Mouse (Mus musculus) forebrain, embryonic 16.5 days (tissue): ENCODE data around the gene Golga3. TPM values are rescaled to one million over a fixed set of nuclear protein-coding genes. Genes with fewer than 3 reads are reported as not detected.

Experiments used
- ATAC-seq: fragments of 200-750 bp; cut with Nextera tagmentation; 2 replicates; pipeline ENCODE4 v1.8.0; 2017; ENCODE audit warnings: mild to moderate bottlenecking, moderate library complexity
- H3K27ac ChIP-seq: fragments of 300-500 bp; sonication (generic); 2 replicates; pipeline ENCODE4 v1.5.1; 2014; ENCODE audit warnings: low read length, control low read depth
- H3K27me3 ChIP-seq: fragments of 300-500 bp; sonication (generic); replicated peaks from 2 replicates; pipeline ENCODE4 v1.6.1; 2014; ENCODE audit warnings: low read length; ENCODE audit not compliant: control insufficient read depth, insufficient read depth
- H3K36me3 ChIP-seq: fragments of 300-500 bp; sonication (generic); 2 replicates; pipeline ENCODE4 v1.6.1; 2014; ENCODE audit not compliant: control insufficient read depth, insufficient read depth
- H3K4me1 ChIP-seq: fragments of 300-500 bp; sonication (generic); replicated peaks from 2 replicates; pipeline ENCODE4 v1.6.1; 2014; ENCODE audit warnings: low read length; ENCODE audit not compliant: control insufficient read depth, insufficient read depth
- H3K4me2 ChIP-seq: fragments of 300-500 bp; sonication (generic); 2 replicates; pipeline ENCODE4 v1.6.1; 2014; ENCODE audit warnings: mild to moderate bottlenecking, low read length, control low read depth
- H3K4me3 ChIP-seq: fragments of 300-500 bp; sonication (generic); replicated peaks from 2 replicates; pipeline ENCODE4 v1.5.1; 2014; ENCODE audit warnings: mild to moderate bottlenecking, low read length, control low read depth
- H3K9ac ChIP-seq: fragments of 300-500 bp; sonication (generic); replicated peaks from 2 replicates; pipeline ENCODE4 v1.6.1; 2014; ENCODE audit warnings: low read depth, low read length, control low read depth
- H3K9me3 ChIP-seq: fragments of 300-500 bp; sonication (generic); 2 replicates; pipeline ENCODE4 v1.6.1; 2016; ENCODE audit warnings: low read length; ENCODE audit not compliant: control insufficient read depth
- WGBS: fragments of 180-500 bp; shearing (Covaris S2); extraction: QIAGEN DNeasy Blood & Tissue Kit; methylation state at CpG from one replicate; pipeline ENCODE4 v1.1.7; 2014; 5-methylcytosine and 5-hydroxymethylcytosine counted together
- polyA plus RNA-seq: library from polyadenylated mRNA; unstranded; fragments of >200 nt; fragmentation: Nextera tagmentation; extraction: Ambion mirVana; gene quantifications from 2 replicates; pipeline ENCODE4 v1.2.1, GENCODE M21; 2015

Golga3 gene
- polyA plus RNA-seq, 1 experiment from 2014 or later, result 26.5 TPM

- H3K9me3 ChIP-seq, result no peaks in the 10 kb centered on the region
- no peak overlapping the region for H3K4me2 ChIP-seq
- H3K4me1 ChIP-seq, result peaks cover 12% of the 10 kb centered on the region
- ATAC-seq, result no peak
- H3K27ac ChIP-seq, result no peak overlapping the region
- 93% methylated on average over 6 of the region's 6 CpGs for WGBS
- H3K27me3 ChIP-seq, result no peaks in the 10 kb centered on the region
- peaks cover 14% of the 10 kb centered on the region for H3K36me3 ChIP-seq
- H3K4me3 ChIP-seq, result no peak overlapping the region
- no peak overlapping the region for H3K9ac ChIP-seq
Observed at GRCm38 (mm10) chr5:110270242-110270641, 93.7 kb downstream of the Golga3 start.

GRCm38 (mm10) chr5:110274147-110274546 lies 97.6 kb downstream of the Golga3 start:
- H3K4me2 ChIP-seq, result no peak overlapping the region
- no peaks in the 10 kb centered on the region for H3K36me3 ChIP-seq
- no peaks in the 10 kb centered on the region for H3K9me3 ChIP-seq
- no peak overlapping the region for H3K27ac ChIP-seq
- no peak overlapping the region for H3K4me3 ChIP-seq
- no peak for ATAC-seq
- peaks cover under 1% of the 10 kb centered on the region for H3K4me1 ChIP-seq
- 87% methylated on average over 4 of the region's 4 CpGs for WGBS
- H3K27me3 ChIP-seq, result no peaks in the 10 kb centered on the region
- no peak overlapping the region for H3K9ac ChIP-seq

- H3K4me1 ChIP-seq, result no peaks in the 10 kb centered on the region
- no peak overlapping the region for H3K27ac ChIP-seq
- WGBS, result 67% methylated on average over 2 of the region's 2 CpGs
- no peak for ATAC-seq
- H3K9ac ChIP-seq, result no peak overlapping the region
- no peak overlapping the region for H3K4me2 ChIP-seq
- no peak overlapping the region for H3K4me3 ChIP-seq
- no peaks in the 10 kb centered on the region for H3K9me3 ChIP-seq
- no peaks in the 10 kb centered on the region for H3K36me3 ChIP-seq
- H3K27me3 ChIP-seq, result no peaks in the 10 kb centered on the region
Observed at GRCm38 (mm10) chr5:110274846-110275245, 98.3 kb downstream of the Golga3 start.

Other genes starting within 250 kb of the Golga3 start
- gene Zfp932, start 180.2 kb upstream of the Golga3 start, polyA plus RNA-seq, result 32.2 and 34.9 TPM in 2 replicates
- 3.3 and 7.5 TPM in 2 replicates for gene Gm17655, start 104.2 kb upstream of the Golga3 start, polyA plus RNA-seq
- 1.0 and 1.7 TPM in 2 replicates for gene Gm35315, start 82.3 kb upstream of the Golga3 start, polyA plus RNA-seq
- gene Plcxd1, start 76.7 kb upstream of the Golga3 start, polyA plus RNA-seq, result 1.9 and 3.2 TPM in 2 replicates
- 61.7 and 68.9 TPM in 2 replicates for gene Gtpbp6, start 68.5 kb upstream of the Golga3 start, polyA plus RNA-seq
- gene Zfp605, start 66.6 kb upstream of the Golga3 start, polyA plus RNA-seq, result 20.1 and 21.1 TPM in 2 replicates
- gene Chfr, start 40.9 kb upstream of the Golga3 start, polyA plus RNA-seq, result 91.2 and 92.4 TPM in 2 replicates
- 25.2 and 29.1 TPM in 2 replicates for gene Ankle2, start 54.3 kb downstream of the Golga3 start, polyA plus RNA-seq
- gene Pgam5, start 93.2 kb downstream of the Golga3 start, polyA plus RNA-seq, result 101 and 108 TPM in 2 replicates
- 5.3 and 7.3 TPM in 2 replicates for gene Pxmp2, start 109.5 kb downstream of the Golga3 start, polyA plus RNA-seq
- 12.4 and 13.7 TPM in 2 replicates for gene Pole, start 109.6 kb downstream of the Golga3 start, polyA plus RNA-seq
- 7.6 and 7.7 TPM in 2 replicates for gene P2rx2, start 166.5 kb downstream of the Golga3 start, polyA plus RNA-seq
- gene Lrcol1, start 168.0 kb downstream of the Golga3 start, polyA plus RNA-seq, result not detected in 2 replicates